Mouse (Mus musculus): ENCODE results near the gene Bpifb1.
"Not testable (repeated sequence)": the region's sequence is repeated elsewhere in the genome, so short reads cannot be mapped to it uniquely, and the experiment has no call there.

Gene Bpifb1

GRCm38 (mm10) chr2:154211881-154212280, 21.3 kb downstream of the Bpifb1 start:
- DNase-seq, result no peak

GRCm38 (mm10) chr2:154215191-154215590, 24.6 kb downstream of the Bpifb1 start:
- peak; percentile 70 to 82 for DNase-seq

- no peak for DNase-seq
Observed at GRCm38 (mm10) chr2:154219950-154220349, 29.3 kb downstream of the Bpifb1 start.

- DNase-seq, result peak; percentile 35 to 58
Observed at GRCm38 (mm10) chr2:154223265-154223916, 32.8 kb downstream of the Bpifb1 start, which contains the start of gene Bpifb5. Bpifb5 (plus strand) TSS chr2:154223742.

GRCm38 (mm10) chr2:154223917-154224273, 33.3 kb downstream of the Bpifb1 start:
- DNase-seq, result no peak

- no peak for DNase-seq
Observed at GRCm38 (mm10) chr2:154226991-154227390, 36.4 kb downstream of the Bpifb1 start.

- DNase-seq, result no peak
Observed at GRCm38 (mm10) chr2:154227830-154228229, 37.2 kb downstream of the Bpifb1 start.

- no peak for DNase-seq
Observed at GRCm38 (mm10) chr2:154233426-154233825, 42.8 kb downstream of the Bpifb1 start.

GRCm38 (mm10) chr2:154240771-154241170, 50.2 kb downstream of the Bpifb1 start:
- no peak for DNase-seq

GRCm38 (mm10) chr2:154242726-154243125, 52.1 kb downstream of the Bpifb1 start:
- not testable (repeated sequence) for DNase-seq

- no peak for DNase-seq
Observed at GRCm38 (mm10) chr2:154243356-154244036, 52.9 kb downstream of the Bpifb1 start.

- DNase-seq, result no peak
Observed at GRCm38 (mm10) chr2:154245322-154245721, 54.7 kb downstream of the Bpifb1 start.

- not testable (repeated sequence) for DNase-seq
Observed at GRCm38 (mm10) chr2:154255254-154255653, 64.6 kb downstream of the Bpifb1 start.

GRCm38 (mm10) chr2:154255770-154256169, 65.2 kb downstream of the Bpifb1 start:
- DNase-seq, result no peak

- not testable (repeated sequence) for DNase-seq
Observed at GRCm38 (mm10) chr2:154257554-154257953, 66.9 kb downstream of the Bpifb1 start, which contains the start of gene Bpifb9a. Bpifb9a (plus strand) TSS chr2:154257854.

- DNase-seq, result not testable (repeated sequence)
Observed at GRCm38 (mm10) chr2:154264397-154264796, 73.8 kb downstream of the Bpifb1 start.
